Mouse (Mus musculus) telencephalon, adult 2 months (tissue): ENCODE measurements around the gene Olfr1185-ps1.
"Not testable (repeated sequence)": the region's sequence is repeated elsewhere in the genome, so short reads cannot be mapped to it uniquely, and the experiment has no call there.

Experiments
- DNase-seq: peaks from one replicate; pipeline ENCODE4 v3.0.0-alpha.2; 2011; ENCODE audit warnings: low read depth, low spot score

Gene Olfr1185-ps1

GRCm38 (mm10) chr2:88493020-88493419, at the start of gene Olfr1185-ps1:
Gene Olfr1185-ps1, plus strand, starts transcription at chr2:88493320.
- no peak for DNase-seq

GRCm38 (mm10) chr2:88449031-88449430, 44.1 kb upstream of the Olfr1185-ps1 start, which contains the start of gene Gm13757:
Gene Gm13757, minus strand, starts transcription at chr2:88449131.
- DNase-seq = no peak

GRCm38 (mm10) chr2:88454567-88454966, 38.6 kb upstream of the Olfr1185-ps1 start, which contains the start of gene Olfr1183:
Gene Olfr1183, plus strand, starts transcription at chr2:88454867.
- DNase-seq = not testable (repeated sequence)

- DNase-seq = no peak
These were observed 9.8 kb upstream of the Olfr1185-ps1 start, which contains the start of gene Olfr1184 for GRCm38 (mm10) chr2:88483298-88483697. Gene Olfr1184, plus strand, starts transcription at chr2:88483598.

GRCm38 (mm10) chr2:88518251-88518650, 25.1 kb downstream of the Olfr1185-ps1 start, which contains the start of gene Olfr1186:
Gene Olfr1186, plus strand, starts transcription at chr2:88518551.
- no peak for DNase-seq

- DNase-seq = no peak
These were observed 32.6 kb downstream of the Olfr1185-ps1 start for GRCm38 (mm10) chr2:88525720-88526119.
